Mouse (Mus musculus): ENCODE results near the gene Olfr406. TPM values are rescaled to one million over a fixed set of nuclear protein-coding genes. Genes with fewer than 3 reads are reported as not detected.

Gene Olfr406
- polyA plus RNA-seq (2015; fragmentation: Nextera tagmentation; extraction: Ambion mirVana): not detected in 2 replicates

DNA sequence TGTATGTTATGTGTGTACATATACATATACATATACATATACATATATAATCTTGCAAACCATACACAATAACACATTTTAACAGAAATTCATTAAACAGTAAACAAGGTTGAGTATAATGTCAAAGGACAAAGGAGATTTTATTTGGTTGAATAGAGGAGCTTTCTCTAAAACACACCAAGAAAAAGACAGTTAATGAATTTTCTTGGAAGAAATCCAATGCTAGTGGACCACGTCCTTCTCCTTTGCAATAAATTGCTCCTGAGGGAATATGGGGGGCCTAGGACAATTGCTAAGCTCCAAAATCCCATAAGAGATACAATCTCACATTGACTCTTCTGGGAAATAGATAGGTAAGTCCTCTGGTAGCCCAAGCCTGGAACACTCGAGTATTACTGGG is at the start of gene Olfr406:
TSS of gene Olfr406 (plus strand) at position 301 of the 400 bp plus-strand sequence.

DNA sequence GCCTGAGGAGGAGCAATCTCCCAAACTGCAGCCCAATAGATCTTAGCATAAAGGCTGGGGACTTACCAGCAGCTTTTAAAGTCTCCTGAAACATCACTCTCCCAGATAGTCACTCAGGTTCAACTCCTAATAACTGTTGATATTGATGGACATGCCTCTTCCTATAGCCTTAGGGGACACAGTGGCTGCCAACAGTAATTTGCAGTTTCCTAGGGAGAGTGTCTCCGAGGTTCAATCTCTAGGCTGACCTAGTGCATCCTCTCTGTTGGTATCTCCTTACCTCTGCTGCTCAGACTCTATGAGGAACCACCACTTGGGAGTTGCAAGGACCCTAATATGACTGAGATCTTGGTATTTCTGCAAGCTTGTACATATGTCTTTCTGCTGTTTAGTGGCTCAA is 48.3 kb upstream of the Olfr406 start, which contains the start of gene Olfr43:
TSS of gene Olfr43 (minus strand) at position 101 of the 400 bp plus-strand sequence.

GRCm38 (mm10) chr11:74283436-74283835 is 23.8 kb downstream of the Olfr406 start, which contains the start of gene Olfr59:
Olfr59 (plus strand) TSS chr11:74283736.

Other genes with a start within 250 kb of the Olfr406 start
- not detected in 2 replicates for gene Olfr139, start 203.3 kb upstream of the Olfr406 start, polyA plus RNA-seq (2015; fragmentation: Nextera tagmentation; extraction: Ambion mirVana)
- not detected in 2 replicates for gene Olfr399, start 203.2 kb upstream of the Olfr406 start, polyA plus RNA-seq (2015; fragmentation: Nextera tagmentation; extraction: Ambion mirVana)
- gene Zfp616, start 189.9 kb upstream of the Olfr406 start, polyA plus RNA-seq (2015; fragmentation: Nextera tagmentation; extraction: Ambion mirVana): not detected in 2 replicates
- not detected in 2 replicates for gene Olfr401, start 146.1 kb upstream of the Olfr406 start, polyA plus RNA-seq (2015; fragmentation: Nextera tagmentation; extraction: Ambion mirVana)
- gene Olfr402, start 106.3 kb upstream of the Olfr406 start, polyA plus RNA-seq (2015; fragmentation: Nextera tagmentation; extraction: Ambion mirVana): not detected in 2 replicates
- gene Olfr403, start 73.6 kb upstream of the Olfr406 start, polyA plus RNA-seq (2015; fragmentation: Nextera tagmentation; extraction: Ambion mirVana): not detected in 2 replicates
- not detected in 2 replicates for gene Olfr43, start 48.4 kb upstream of the Olfr406 start, polyA plus RNA-seq (2015; fragmentation: Nextera tagmentation; extraction: Ambion mirVana)
- gene Olfr59, start 23.9 kb downstream of the Olfr406 start, polyA plus RNA-seq (2015; fragmentation: Nextera tagmentation; extraction: Ambion mirVana): not detected in 2 replicates
- gene Olfr410, start 78.2 kb downstream of the Olfr406 start, polyA plus RNA-seq (2015; fragmentation: Nextera tagmentation; extraction: Ambion mirVana): not detected in 2 replicates
- not detected in 2 replicates for gene Olfr411, start 92.8 kb downstream of the Olfr406 start, polyA plus RNA-seq (2015; fragmentation: Nextera tagmentation; extraction: Ambion mirVana)
- not detected in 2 replicates for gene Olfr412, start 102.3 kb downstream of the Olfr406 start, polyA plus RNA-seq (2015; fragmentation: Nextera tagmentation; extraction: Ambion mirVana)

All from urinary bladder, postnatal 0 days (tissue).